Mouse (Mus musculus): ENCODE results near the gene Rnf38.

GRCm38 (mm10) chr4:44168231-44168647 lies 65.3 kb downstream of the Rnf38 start:
- TF ChIP-seq GATA1 (IDR thresholded peaks at IDR 0.05; ENCODE audit: low read length) (no peak), TAL1 (IDR thresholded peaks at IDR 0.05; ENCODE audit: low read length) (no peak)
